Mouse (Mus musculus) mature B cell (primary cell): Measurements from ENCODE around the gene Prkch.

ENCODE experiments used
- in situ Hi-C: fragments of 300-500 bp; cut with MboI; formaldehyde crosslinking; loops from 2 replicates; pipeline ENCODE4 v1.14.3; 2019

Gene Prkch

DNA sequence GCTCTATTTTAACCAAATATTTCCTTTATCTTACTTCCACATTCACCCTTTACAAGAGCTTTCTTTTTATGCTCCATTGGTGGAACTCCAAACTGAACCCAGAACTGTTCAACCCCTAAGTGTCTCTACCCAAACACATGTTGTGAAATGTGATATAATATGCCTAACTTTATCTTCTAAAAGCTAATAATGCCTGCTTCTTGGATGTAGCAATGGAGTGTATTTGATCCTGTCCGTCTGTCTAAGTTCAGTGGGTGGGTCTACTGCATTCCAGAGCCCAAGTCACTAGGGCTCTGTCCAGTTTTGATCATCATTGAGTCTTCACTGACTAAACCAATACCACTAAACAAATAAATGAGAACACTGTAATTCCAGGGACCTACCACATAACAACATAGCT lies 240.2 kb downstream of the Prkch start:
- in situ Hi-C loops: no loop called here
